Mouse (Mus musculus): ENCODE measurements around the gene Olfr1447.

Gene Olfr1447

DNA sequence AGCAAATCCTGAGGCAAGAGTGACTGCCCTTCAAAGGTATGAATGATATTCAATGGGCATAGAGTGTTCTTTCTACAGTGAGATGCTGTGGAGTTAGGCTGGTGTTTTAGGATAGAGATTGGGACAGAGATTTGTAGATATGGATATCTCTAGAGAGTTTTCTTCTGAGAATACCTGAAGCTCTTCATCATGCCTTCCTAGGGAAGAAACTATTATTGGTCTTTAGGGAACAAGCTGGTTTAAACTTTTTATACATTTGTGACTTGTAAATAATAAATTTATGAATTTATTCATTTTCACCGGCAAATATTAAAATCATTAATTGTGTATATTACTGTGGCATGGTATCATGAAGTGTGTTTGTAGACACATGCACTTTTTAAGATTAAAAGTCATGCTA is at the start of gene Olfr1447:
TSS of gene Olfr1447 (minus strand) at position 101 of the 400 bp plus-strand sequence.
- in situ Hi-C loops (cut with MboI, MseI) = no loop called here

DNA sequence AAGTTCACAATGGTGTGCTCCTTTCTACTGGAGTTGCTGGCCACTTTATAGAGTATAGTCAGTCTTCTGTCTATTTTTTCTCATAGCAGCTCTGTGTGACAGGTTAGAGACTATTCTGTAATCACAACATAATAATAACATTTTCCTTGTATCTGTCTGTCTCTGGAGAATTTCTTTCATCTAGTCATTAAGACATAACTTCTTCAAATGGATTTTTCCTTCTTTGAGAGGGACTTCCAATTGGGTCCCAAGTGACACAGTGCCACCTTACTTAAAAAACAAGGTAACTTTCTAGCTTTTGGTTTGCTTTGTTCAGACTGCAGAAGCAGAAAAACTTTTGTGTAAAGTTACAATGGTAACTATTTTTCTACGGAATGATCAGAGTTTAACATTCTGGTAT is 46.4 kb upstream of the Olfr1447 start, which contains the start of gene Olfr1450:
TSS of gene Olfr1450 (plus strand) at position 301 of the 400 bp plus-strand sequence.
- in situ Hi-C loops (cut with MboI, MseI) = no loop called here

DNA sequence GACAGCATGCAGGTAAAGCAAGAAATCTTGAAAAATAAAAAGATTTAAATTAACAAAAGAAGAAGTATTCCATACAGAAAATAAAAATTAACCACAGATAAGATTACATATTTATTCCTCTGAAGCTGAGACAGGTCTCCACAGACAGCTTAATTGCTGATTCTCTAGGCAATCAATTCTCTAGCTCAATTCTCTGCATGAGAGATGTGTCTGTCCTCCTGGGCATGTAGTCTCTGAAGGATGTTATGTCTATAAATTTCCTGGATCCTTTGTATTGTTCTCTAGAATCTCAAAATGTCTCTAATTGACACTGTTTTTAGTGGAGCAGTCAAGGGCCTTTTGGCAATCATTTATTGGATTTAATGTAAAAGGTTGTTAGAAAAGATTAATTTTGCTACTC is 27.0 kb upstream of the Olfr1447 start, which contains the start of gene Olfr1449:
TSS of gene Olfr1449 (plus strand) at position 301 of the 400 bp plus-strand sequence.
- in situ Hi-C loops (cut with MboI, MseI) = no loop called here

DNA sequence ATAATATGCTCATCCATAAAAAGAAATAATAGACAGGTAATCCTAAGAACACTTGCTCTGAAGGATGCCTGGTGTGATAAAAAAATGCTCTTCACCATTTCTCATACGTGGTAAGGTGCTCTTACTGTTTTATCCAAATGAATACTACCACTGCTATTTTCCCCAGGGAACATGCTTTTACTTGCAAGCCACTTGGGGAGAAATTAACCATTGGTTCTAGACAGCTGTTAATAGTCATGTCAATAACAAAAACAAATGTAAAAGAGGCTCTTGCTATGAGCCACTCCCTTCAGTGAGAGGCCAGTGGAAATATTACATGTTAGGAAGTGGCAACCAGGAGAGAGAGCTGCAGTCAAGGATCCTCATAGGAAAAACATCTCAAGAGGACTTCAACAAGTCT is 20.8 kb upstream of the Olfr1447 start, which contains the start of gene Olfr1448:
TSS of gene Olfr1448 (minus strand) at position 101 of the 400 bp plus-strand sequence.
- in situ Hi-C loops (cut with MboI, MseI) = no loop called here

DNA sequence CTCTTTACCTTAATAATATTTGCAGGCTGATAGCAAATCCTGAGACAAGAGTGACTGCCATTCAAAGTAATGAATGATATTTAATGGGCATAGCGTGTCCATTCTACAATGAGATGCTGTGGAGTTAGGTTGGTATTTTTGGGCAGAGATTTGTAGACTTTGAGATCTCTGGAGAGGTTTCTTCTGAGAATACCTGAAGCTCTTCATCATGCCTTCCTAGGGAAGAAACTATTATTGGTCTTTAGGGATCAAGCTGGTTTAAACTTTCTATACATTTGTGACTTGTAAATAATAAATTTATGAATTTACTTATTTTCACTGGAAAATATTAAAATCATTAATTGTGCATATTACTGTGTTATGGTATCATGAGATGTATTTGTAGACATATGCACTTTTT is 10.1 kb downstream of the Olfr1447 start, which contains the start of gene Olfr1446:
TSS of gene Olfr1446 (minus strand) at position 101 of the 400 bp plus-strand sequence.
- in situ Hi-C loops (cut with MboI, MseI) = no loop called here

DNA sequence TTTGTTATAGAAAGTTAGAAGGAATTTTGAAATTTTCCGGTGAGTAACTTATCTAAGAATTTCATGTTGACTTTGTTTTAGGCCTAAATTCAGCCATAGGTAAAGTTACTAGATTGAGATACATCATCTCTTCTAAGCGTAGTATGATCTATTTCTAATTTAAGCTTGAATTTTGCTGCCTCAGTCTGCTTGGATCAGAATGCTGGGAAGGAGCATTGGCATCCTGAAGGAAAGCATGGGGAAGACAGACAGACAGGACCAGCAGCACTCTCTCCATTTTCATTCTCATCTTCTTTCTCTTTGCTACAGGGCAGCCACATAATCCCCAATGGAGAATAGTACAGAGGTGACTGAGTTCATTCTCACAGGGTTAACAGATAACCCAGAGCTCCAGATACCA is 20.0 kb downstream of the Olfr1447 start, which contains the start of gene Olfr1445:
TSS of gene Olfr1445 (plus strand) at position 301 of the 400 bp plus-strand sequence.
- in situ Hi-C loops (cut with MboI, MseI) = no loop called here

DNA sequence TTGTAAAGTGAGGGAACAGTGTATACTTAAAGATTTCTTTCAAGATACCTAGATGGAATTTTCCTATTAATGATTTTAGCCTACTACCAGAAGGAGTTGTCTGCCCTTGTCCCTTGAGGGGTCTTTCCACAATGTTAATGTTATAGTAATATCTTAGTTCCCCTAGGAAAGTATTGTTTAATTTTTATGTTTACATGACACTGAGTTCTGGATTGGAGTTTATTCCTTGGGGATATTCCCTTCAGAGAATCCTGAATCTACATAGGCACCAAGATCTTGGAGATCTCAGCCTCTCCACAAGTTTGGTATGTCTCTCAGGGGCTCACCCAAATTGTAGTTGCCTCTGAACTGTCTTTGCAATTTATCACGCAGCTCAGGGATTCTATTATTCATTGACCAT is 46.6 kb downstream of the Olfr1447 start, which contains the start of gene Olfr1444:
TSS of gene Olfr1444 (plus strand) at position 301 of the 400 bp plus-strand sequence.
- in situ Hi-C loops (cut with MboI, MseI) = no loop called here

Measured in regulatory T cell (primary cell).